Mouse (Mus musculus) hindbrain, embryonic 16.5 days (tissue): ENCODE data around the gene Lamtor3. TPM values are rescaled to one million over a fixed set of nuclear protein-coding genes. Genes with fewer than 3 reads are reported as not detected.
A peak's percentile ranks its signal among the peaks of the same experiment; 100 is the strongest.

Experiments used
- ATAC-seq: fragments of 200-750 bp; cut with Nextera tagmentation; 2 replicates; pipeline ENCODE4 v1.8.0; 2017; ENCODE audit warnings: moderate TSS enrichment, moderate library complexity
- H3K27ac ChIP-seq: fragments of 300-500 bp; sonication (generic); 2 replicates; pipeline ENCODE4 v1.5.1; 2014; ENCODE audit warnings: low read depth, mild to moderate bottlenecking, control low read depth, low read length, moderate library complexity
- H3K27me3 ChIP-seq: fragments of 300-500 bp; sonication (generic); replicated peaks from 2 replicates; pipeline ENCODE4 v1.6.1; 2014; ENCODE audit warnings: low read length; ENCODE audit not compliant: control insufficient read depth, insufficient read depth
- H3K36me3 ChIP-seq: fragments of 300-500 bp; sonication (generic); 2 replicates; pipeline ENCODE4 v1.6.1; 2014; ENCODE audit warnings: mild to moderate bottlenecking, low read length, moderate library complexity, mixed read lengths; ENCODE audit not compliant: control insufficient read depth, insufficient read depth
- H3K4me1 ChIP-seq: fragments of 300-500 bp; sonication (generic); 2 replicates; pipeline ENCODE4 v1.6.1; 2014; ENCODE audit warnings: low read depth, low read length; ENCODE audit not compliant: control insufficient read depth, insufficient read depth
- H3K4me2 ChIP-seq: fragments of 300-500 bp; sonication (generic); 2 replicates; pipeline ENCODE4 v1.6.1; 2014; ENCODE audit warnings: mild to moderate bottlenecking, low read length, control low read depth, moderate library complexity
- H3K4me3 ChIP-seq: fragments of 300-500 bp; sonication (generic); 2 replicates; pipeline ENCODE4 v1.5.1; 2014; ENCODE audit warnings: mild to moderate bottlenecking, low read length, control low read depth, moderate library complexity
- H3K9ac ChIP-seq: fragments of 300-500 bp; sonication (generic); 2 replicates; pipeline ENCODE4 v1.6.1; 2014; ENCODE audit warnings: low read depth, mild to moderate bottlenecking, control low read depth, low read length, moderate library complexity
- H3K9me3 ChIP-seq: fragments of 300-500 bp; sonication (generic); 2 replicates; pipeline ENCODE4 v1.6.1; 2014; ENCODE audit warnings: mild to moderate bottlenecking, low read length, moderate library complexity; ENCODE audit not compliant: control insufficient read depth
- WGBS: fragments of 180-500 bp; shearing (Covaris S2); extraction: QIAGEN DNeasy Blood & Tissue Kit; methylation state at CpG from one replicate; pipeline ENCODE4 v1.1.7; 2014; 5-methylcytosine and 5-hydroxymethylcytosine counted together
- polyA plus RNA-seq: library from polyadenylated mRNA; unstranded; fragments of >200 nt; fragmentation: Nextera tagmentation; extraction: Ambion mirVana; gene quantifications from 2 replicates; pipeline ENCODE4 v1.2.1, GENCODE M21; 2015

Lamtor3 gene
- polyA plus RNA-seq, 1 experiment from 2014 or later, result 135 TPM

GRCm38 (mm10) chr3:137975856-137976423 is 57.6 kb downstream of the Lamtor3 start:
- Histone ChIP-seq H3K4me1 (peaks cover 5% of the 10 kb centered on the region), H3K9ac (no peak overlapping the region), H3K4me2 (no peak overlapping the region), H3K27me3 (no peaks in the 10 kb centered on the region), H3K27ac (no peak overlapping the region), H3K4me3 (no peak overlapping the region), H3K36me3 (no peaks in the 10 kb centered on the region), H3K9me3 (no peaks in the 10 kb centered on the region)
- 89% methylated on average over 17 of the region's 17 CpGs for WGBS
- no peak for ATAC-seq

- H3K4me2 ChIP-seq, result no peak overlapping the region
- H3K36me3 ChIP-seq, result no peaks in the 10 kb centered on the region
- 23% methylated on average over 9 of the region's 9 CpGs for WGBS
- H3K27me3 ChIP-seq, result no peaks in the 10 kb centered on the region
- no peaks in the 10 kb centered on the region for H3K9me3 ChIP-seq
- peaks cover 5% of the 10 kb centered on the region for H3K4me1 ChIP-seq
- H3K4me3 ChIP-seq, result no peak overlapping the region
- ATAC-seq, result peak; percentile 79
- no peak overlapping the region for H3K9ac ChIP-seq
- H3K27ac ChIP-seq, result peak overlapping the region; percentile 55
These were observed 58.8 kb downstream of the Lamtor3 start for GRCm38 (mm10) chr3:137976943-137977628.

GRCm38 (mm10) chr3:137977629-137978041 is 59.3 kb downstream of the Lamtor3 start:
- Histone ChIP-seq H3K4me3 (no peak overlapping the region), H3K9ac (no peak overlapping the region), H3K9me3 (no peaks in the 10 kb centered on the region), H3K27me3 (no peaks in the 10 kb centered on the region), H3K4me1 (peaks cover 5% of the 10 kb centered on the region), H3K4me2 (no peak overlapping the region), H3K27ac (peak overlapping the region; percentile 55), H3K36me3 (no peaks in the 10 kb centered on the region)
- WGBS, result 28% methylated on average over 6 of the region's 6 CpGs
- ATAC-seq, result peak; percentile 84

GRCm38 (mm10) chr3:137978233-137978632 is 59.9 kb downstream of the Lamtor3 start:
- H3K27me3 ChIP-seq, result no peaks in the 10 kb centered on the region
- H3K9me3 ChIP-seq, result no peaks in the 10 kb centered on the region
- no peak overlapping the region for H3K4me2 ChIP-seq
- no peak for ATAC-seq
- no peak overlapping the region for H3K4me3 ChIP-seq
- H3K9ac ChIP-seq, result no peak overlapping the region
- H3K27ac ChIP-seq, result no peak overlapping the region
- 79% methylated on average over 5 of the region's 5 CpGs for WGBS
- H3K36me3 ChIP-seq, result no peaks in the 10 kb centered on the region
- peaks cover 5% of the 10 kb centered on the region for H3K4me1 ChIP-seq

Other genes with a start within 250 kb of the Lamtor3 start
- gene Gm21962, start 247.0 kb upstream of the Lamtor3 start, polyA plus RNA-seq, result not detected in 2 replicates
- 683 and 688 TPM in 2 replicates for gene H2afz, start 54.0 kb upstream of the Lamtor3 start, polyA plus RNA-seq
- gene Dnajb14, start 50.8 kb upstream of the Lamtor3 start, polyA plus RNA-seq, result 12.2 and 13.9 TPM in 2 replicates
- 3.0 and 3.1 TPM in 2 replicates for gene Dapp1, start 63.0 kb downstream of the Lamtor3 start, polyA plus RNA-seq
- gene 1110002E22Rik, start 146.5 kb downstream of the Lamtor3 start, polyA plus RNA-seq, result 0.06 and 0.40 TPM in 2 replicates
- 0.10 and 0.20 TPM in 2 replicates for gene Gm5105, start 148.9 kb downstream of the Lamtor3 start, polyA plus RNA-seq
- gene Trmt10a, start 224.9 kb downstream of the Lamtor3 start, polyA plus RNA-seq, result 6.4 and 7.9 TPM in 2 replicates
- gene Mttp, start 226.5 kb downstream of the Lamtor3 start, polyA plus RNA-seq, result 8.4 and 8.5 TPM in 2 replicates